Mouse (Mus musculus) layer of hippocampus, adult 9-11 months (tissue): Measurements from ENCODE around the gene Tssk6.
"Not testable (repeated sequence)": the region's sequence is repeated elsewhere in the genome, so short reads cannot be mapped to it uniquely, and the experiment has no call there.

ENCODE experiments used
- DNase-seq: peaks from one replicate; pipeline ENCODE4 v3.0.0; 2022

Tssk6 gene

DNA sequence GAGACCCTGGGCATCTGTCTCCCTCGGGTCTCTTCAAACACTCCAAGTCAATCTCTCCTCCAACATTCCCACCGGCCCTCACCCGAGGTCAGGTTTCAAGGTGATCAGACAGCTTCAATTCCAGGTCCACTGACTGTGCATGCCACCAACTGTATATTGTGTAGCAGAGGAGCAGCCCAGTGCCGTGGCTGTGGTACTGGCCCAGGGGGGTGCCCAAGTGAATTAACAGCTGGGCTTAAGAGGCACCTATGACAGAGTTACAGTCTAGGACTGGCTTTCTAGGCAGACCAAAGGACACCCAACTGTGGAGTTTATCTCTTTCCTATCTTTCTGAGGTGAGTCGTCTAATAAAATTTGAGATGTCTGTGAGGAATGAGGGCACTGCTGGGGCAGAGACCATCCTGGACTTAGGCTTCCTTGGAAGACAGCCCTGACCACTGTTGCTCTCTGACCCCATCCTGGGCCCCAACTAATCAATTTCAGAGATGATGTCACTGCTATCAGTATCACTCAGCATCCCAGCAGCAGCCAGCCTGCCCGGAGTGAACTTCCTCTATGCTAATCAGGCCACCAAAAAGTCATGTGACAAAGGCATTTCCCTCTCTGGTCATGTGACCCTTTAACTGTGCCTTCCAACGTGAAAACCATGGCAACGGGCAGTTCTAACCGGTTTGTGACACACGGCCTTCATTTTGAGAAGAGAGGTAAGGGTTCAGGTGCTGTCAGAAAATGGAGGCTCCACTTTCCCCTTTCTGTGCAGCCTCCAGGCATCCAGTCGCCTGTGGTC, 18.1 kb downstream of the Tssk6 start:
- peak; percentile 67 for DNase-seq

DNA sequence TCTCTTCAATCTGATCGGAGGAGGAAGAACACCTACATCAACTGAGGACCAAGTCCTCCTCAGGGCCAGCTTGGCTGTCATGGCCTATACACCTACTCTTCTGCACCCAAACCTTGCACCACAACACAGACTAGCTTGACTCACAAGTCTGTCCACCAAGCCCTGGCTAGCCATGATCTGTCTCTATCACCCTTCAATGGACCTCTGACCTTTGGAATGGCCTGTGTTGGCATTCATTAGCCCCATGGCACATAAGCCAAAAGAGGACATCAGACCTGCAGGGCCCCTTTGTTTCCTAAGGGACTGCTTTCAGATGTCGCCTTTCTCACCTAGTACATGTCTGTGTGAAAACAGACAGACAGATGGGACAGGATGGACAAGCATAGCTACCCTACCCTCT, 19.2 kb downstream of the Tssk6 start:
- no peak for DNase-seq

DNA sequence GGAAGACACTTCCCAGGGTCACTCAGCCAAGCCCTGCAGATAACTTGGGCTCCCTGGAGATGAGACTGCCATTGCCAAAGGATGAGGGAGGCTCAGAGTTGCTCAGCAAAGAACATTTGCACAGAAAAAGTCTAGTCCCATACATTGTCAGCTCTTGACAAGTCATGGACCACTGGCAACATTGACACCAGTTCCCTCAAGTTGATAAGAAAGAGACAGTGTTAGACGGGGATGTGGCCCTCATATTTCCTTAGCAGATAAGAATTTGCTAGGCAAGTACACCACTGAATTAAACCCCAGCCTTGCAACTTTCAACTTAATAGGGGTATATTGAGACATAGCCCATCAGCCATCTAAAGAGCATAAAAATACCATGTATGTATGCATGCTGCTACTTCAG, 22.0 kb downstream of the Tssk6 start:
- no peak for DNase-seq

DNA sequence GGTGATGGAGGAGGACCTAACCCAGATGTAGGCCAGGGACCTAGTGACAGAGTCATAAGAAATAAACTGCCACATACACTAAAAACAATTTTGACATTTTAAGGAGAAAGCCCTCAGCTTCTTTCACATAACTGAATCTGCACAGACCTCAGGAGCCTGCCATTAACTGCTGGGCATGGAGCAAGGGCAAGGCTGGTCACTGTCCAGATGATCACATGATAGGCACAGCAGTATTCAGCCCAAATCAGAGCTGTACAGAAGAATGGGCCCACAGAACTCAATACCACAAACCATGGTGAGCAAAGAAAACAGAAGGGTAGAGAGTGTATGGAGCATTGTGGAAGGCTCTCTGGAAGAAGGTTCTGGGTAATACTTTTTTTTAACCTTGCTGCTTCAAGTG, 24.9 kb downstream of the Tssk6 start:
- no peak for DNase-seq

DNA sequence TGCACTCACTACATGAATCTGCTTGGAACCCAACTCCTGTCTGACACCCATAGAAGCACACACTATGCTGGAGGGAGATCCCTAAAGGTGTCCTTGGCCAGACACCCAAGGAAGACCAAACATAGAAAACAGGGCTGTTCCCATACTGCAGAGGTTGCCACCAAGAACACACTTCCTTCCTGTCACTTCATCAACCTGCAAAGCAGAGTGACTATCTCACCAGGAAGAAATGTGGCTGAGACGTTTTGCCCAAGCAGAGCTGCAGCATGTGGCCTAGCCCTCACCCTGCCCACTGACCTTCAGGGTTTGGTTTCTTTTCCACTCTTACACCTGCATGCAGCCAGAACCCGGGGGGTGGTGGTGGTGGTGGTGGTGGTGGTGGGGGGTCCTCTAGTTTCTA, 31.8 kb downstream of the Tssk6 start:
- no peak for DNase-seq

DNA sequence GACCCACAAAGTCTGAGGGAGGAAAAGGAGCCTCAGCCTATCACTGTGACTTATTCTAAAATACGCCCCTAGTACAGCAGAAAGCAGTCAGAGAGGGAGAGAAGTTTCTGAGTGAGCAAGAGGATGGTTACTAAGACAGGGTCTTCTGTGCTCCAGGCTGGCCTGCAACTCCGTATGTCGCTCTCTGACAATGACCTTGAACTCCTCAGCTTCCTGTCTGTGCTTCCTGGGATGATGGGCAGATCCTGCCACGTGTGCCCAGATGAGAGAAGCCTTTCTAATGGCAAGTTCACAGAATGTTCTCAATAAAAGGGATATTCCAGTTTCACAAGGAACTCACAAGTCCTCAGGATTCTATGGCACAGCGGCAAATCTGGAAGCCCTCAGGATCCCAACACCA, 32.6 kb downstream of the Tssk6 start:
- no peak for DNase-seq

DNA sequence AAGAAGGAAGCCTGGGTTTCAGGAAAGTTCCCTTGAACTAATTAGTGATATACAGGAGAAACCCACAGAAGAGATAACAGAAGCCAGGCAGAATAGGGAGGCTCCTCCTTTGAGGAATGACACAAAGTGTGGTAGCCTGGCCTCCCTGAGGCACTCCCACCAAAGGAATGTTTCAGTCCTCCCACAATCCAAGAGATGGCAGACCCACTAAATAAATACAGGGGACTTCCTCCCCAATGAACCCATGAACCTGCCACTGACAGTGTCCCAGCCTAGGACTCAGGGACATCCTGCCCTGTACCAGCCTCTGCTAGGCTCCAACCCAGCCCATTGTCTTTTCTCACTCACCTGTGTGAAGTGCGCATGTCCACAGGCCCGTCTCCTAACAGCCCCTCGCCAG, 33.4 kb downstream of the Tssk6 start:
- no peak for DNase-seq

DNA sequence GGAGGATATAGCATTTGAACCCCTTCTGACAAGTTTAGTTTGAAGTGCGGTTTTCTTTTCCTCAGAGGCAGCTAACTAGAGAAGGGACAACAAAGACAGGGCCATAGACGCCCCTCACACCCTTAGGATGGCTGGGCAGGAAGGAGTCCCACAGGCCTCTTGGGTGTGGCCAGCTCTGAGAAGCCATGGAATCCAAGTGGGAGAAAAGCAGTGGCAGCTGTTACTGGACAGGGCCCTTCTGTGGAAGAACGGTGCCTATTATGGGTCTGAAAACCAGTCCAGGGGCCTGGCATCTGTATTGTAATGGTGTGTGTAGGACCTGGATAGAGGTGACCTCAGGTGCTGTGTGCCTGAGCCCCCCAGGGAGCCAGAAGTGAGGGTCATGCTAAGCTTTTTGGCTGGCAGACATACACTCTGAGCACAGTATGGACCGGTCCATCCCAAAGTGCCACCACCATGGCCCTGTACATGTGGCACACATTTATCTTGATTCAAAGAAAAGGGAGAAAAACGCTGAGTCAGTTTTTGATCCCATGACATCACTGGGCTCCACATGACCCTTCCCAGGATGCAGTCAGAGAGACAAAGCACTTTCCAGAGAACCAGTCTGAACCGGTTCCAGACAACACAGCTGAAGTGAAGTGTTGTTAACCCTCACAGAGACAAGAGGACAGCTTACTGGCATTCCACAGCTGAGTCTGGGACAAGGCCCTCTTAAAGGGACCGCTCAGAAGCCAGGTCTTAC, 34.2 kb downstream of the Tssk6 start:
- peak; percentile 71 for DNase-seq

DNA sequence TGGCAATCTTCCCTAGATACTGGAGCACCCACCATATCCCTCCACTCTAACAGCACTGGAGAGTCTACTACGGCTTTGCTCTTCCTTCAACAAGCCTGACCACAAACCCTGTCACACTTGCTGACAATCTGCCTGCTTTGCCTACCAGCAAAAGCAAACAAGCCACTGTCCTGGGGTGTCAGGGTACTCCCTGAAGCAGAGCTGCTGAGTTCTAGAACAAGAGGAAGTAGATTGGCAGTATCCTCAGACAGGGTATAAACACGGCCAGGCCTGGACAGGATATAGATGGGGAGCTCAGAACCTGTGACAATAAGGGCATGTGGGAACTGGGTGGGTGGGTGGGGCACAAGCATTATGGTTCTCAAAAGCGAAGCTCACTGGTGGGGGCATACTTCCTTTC, 35.5 kb downstream of the Tssk6 start:
- DNase-seq: no peak

DNA sequence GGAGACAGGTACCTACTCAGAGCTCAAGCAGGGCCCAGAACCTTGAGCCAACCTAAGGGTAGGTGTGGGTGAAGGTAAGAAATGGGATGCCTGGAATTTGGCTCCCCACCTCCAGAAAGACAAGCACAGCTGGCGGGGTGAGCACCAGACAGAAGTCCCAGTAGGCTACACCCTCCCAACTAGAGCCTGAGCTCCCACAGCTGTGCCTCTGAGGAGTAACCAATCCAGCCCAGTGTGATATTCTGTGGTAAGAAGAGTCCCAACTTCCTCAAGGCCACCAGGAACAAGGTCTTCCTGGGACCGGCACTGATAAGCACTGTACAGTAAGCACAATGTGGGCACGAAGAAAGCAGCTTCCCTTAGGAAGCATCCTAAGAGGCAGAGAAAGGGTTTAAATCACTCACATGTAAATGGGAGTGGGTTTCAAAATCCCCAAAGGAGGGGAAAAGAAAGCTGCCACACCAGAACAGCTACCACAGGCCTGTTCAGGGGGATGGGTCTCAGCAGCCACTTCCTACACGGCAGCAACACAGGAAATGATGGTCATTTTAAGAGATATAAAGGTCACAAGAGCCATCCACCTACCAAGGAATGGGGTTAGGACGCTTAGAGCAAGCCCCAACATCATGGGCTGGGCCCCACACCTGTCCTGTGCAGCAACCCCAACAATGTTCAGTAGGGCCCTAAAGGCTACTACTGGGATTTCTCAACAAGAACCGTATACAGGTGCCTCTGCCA, 36.4 kb downstream of the Tssk6 start:
- DNase-seq: no peak

DNA sequence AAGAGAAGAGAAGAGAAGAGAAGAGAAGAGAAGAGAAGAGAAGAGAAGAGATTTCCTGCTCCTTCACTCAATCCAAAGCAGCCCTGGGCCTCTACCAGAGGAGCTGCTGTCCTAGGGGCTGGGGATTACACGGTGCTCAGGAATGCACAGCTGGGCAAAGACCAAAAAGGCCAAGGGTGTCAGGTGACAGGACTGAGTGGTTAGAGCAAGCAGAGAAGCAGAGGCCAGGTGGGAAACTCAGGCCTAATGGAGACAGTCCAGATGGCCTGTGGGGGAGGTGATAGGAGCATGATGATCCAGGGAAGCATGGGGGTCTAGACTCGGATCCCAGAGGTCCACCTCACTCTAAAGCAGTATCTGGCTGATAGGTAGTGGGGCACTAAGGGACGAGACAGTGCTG, 37.6 kb downstream of the Tssk6 start:
- DNase-seq: no peak

DNA sequence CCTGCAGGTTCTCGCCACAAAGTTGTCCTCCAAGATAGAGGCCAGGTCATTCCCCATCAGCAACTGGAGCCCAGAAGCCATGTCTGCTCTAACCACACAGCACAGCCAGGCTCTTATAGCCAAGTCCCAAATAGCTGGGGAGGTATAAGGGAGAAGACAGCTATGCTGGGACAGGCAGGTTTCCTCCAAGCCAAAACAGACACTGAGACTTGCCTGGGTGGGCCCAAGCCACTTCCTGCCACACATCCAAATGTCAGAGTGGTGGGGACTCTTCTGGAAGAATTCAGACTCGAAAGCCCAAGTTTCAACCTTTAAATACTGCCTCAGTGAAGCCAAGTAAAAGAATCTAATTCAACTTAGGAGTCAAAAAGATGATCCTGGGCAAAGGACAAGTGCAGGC, 38.4 kb downstream of the Tssk6 start:
- no peak for DNase-seq

DNA sequence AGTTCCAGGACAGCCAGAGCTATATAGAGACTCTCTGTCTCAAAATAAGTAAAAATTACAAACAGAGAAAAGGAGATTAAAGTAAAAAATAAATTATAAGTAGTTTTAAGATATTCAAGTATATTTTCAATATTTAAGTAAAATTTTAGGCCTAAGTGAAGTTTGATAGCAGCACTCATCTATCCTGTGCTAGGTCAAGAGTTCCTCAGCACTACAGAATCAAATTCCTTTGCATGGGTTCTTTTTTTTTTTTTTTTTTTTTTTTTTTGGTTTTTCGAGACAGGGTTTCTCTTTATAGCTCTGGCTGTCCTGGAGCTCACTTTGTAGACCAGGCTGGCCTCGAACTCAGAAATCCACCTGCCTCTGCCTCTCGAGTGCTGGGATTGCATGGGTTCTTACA, 40.5 kb downstream of the Tssk6 start:
- not testable (repeated sequence) for DNase-seq

DNA sequence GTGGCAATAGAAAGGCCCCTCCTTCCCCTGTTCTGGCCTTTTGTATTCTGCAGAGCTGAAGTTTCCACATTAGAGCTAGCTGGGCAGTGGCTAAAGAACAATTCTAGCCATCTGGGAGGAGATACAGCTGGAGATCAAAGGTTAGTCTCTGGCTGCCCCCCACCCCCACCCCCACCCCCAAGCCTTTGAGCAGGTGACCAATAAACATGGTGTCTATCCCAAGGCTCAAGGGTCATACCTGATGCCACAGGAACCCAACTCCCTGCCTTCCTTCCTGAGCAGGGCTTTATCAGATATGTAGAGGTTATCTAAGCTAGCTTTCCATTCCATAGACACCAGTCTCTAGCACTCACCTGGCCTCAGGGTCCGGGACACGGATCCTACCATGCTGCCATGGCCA, 48.3 kb downstream of the Tssk6 start:
- no peak for DNase-seq
